Mouse (Mus musculus) brain, embryonic 14.5 days (tissue): ENCODE measurements around the gene Akap13.

Source experiments
- CTCF ChIP-seq: fragments of 200-500 bp; IDR thresholded peaks from 2 replicates; pipeline ENCODE4 v1.5.1; 2012; ENCODE audit warnings: inconsistent platforms, mild to moderate bottlenecking, moderate library complexity, borderline replicate concordance; ENCODE audit not compliant: insufficient read depth, insufficient read length; ENCODE audit errors: extremely low read depth
- POLR2A ChIP-seq: fragments of 200-500 bp; IDR thresholded peaks from 2 replicates; pipeline ENCODE4 v1.6.1; 2012; ENCODE audit warnings: mild to moderate bottlenecking, inconsistent platforms, borderline replicate concordance; ENCODE audit not compliant: poor library complexity, insufficient read depth, insufficient read length, severe bottlenecking; ENCODE audit errors: extremely low read depth

- TF ChIP-seq CTCF, result no peak
- TF ChIP-seq POLR2A, result no peak
These were observed 43.9 kb downstream of the Akap13 start for GRCm38 (mm10) chr7:75499271-75499670.
